Mouse (Mus musculus) MN1 (cell line): ENCODE measurements at regions not wholly inside any gene's neighbourhood (a gene's known extent, or its start where the extent isn't known, plus 50 kb on each side); places are given as distances from the start of the nearest gene placed in this dataset.
A peak's percentile ranks its signal among the peaks of the same experiment; 100 is the strongest.

Experiments
- DNase-seq: peaks from one replicate; pipeline ENCODE4 v3.0.0-alpha.2; 2016; ENCODE audit warnings: low spot score

- no peak for DNase-seq
Observed at GRCm38 (mm10) chr3:81482742-81483141, 446.5 kb downstream of the Pdgfc start.

GRCm38 (mm10) chr3:81483363-81483762 lies 447.1 kb downstream of the Pdgfc start:
- peak; percentile 23 for DNase-seq

- DNase-seq: no peak
Observed at GRCm38 (mm10) chr3:81505316-81505715, 427.1 kb upstream of the Ctso start.

- DNase-seq: no peak
Observed at GRCm38 (mm10) chr3:81508611-81509010, 423.8 kb upstream of the Ctso start.

DNA sequence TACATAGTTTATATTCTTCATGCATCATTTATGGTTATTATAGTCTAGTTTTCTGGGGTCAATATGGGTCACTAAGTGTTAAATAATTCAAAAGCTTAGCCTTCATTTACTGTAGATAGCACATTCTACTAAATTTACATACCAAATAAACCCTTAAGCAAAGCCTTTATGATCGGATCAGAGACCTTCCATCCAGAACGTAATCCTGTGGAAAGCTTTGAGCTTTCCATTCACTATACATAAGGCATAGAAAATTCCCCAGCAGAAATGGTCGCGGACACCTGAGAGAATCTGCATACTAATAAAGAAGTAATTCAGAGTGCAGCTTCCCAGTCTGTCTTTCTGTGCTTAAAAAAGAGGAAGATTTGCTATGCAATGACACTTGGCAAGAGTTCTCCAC lies 410.6 kb upstream of the Ctso start:
- DNase-seq: no peak

DNA sequence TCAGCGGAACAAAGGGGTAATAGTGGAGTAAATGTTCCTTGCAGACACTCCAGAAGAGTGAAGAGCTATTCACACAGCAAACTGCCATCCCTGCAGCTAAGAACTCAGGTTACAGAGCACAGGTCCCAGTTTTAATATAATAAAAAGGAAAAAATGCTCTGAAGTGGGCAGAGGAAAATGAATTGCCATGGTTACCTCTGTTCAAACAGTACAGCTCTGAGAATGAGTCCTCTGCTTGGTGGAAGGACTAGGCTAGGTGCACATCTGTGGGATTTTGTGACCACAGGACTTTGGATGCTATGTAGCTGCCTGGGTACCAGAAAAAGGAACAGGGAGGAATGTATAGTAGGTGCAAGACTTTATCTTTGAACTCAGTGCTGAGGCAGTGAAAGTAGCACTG lies 401.5 kb upstream of the Ctso start:
- no peak for DNase-seq

GRCm38 (mm10) chr3:81535448-81536205 lies 396.8 kb upstream of the Ctso start:
- DNase-seq: no peak

DNA sequence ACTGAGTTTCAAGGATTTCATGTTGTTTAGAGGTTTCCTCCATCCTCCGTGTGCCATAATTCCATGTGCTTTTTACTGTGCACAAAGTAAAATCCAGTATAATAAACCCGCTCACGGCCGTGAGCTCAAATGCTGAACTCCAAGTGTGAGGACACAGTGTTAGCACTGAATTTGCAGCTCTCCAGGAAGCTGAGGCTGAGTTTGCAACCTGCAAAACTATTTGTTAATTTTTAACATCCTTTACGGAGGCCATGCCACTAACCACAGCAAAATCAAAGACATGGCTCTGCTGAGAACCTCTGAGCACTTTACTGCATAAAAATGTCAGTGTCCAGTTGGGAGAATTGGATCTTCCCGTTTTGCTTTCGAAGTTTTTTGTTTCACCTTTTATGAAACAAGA lies 377.6 kb upstream of the Ctso start:
- DNase-seq: no peak

DNA sequence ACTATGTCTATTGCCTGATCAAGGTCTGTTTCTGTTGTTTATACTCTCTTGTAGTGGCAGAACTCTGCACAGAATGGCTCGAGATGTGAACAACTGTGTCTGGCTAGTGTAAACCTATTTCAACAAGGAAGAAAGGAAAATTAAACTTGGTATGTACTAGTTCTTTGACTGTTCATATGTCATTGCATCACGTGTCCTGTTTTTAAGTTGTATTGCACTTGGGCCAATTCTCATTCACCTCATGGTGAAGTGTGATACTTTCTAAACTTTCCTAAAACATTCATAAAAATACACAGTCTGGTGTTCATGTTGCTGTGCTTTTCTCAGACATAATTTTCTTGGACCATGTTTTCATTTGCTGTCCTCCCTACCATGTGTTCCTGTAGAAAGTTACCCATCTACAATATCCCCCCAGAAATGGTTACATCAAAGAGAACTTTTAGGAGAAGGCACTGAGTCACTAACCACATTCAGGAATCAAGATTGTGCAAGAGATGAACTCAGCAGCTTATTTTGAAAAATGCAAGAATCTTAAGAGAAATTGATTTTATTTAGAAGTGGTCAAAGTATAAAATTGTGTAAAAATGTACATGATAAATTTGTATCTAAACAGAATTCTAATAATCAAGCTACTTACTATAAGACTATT lies 369.7 kb upstream of the Ctso start:
- DNase-seq: no peak

GRCm38 (mm10) chr3:81563858-81564756 lies 368.3 kb upstream of the Ctso start:
- no peak for DNase-seq

- no peak for DNase-seq
Observed at GRCm38 (mm10) chr3:81564757-81565063, 367.7 kb upstream of the Ctso start.

GRCm38 (mm10) chr3:81583387-81584027 lies 348.9 kb upstream of the Ctso start:
- no peak for DNase-seq

DNA sequence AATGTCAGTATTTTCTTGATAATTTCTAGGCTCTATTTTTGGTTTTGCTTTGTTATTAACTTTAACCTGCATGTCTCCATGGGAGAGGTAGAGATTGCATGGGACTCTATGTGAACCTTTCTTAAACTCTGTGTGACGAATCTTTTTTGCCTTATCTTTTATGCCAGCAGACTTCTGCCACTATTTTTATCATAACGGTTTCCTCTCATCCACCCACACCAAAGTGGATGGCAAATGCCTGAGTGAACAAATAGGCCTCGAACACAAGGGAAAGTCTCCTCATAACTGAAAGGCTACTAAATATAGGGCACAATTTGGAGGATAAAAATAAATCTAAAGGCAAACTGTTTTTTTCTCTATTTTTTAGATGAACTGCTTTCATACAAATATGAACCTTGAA lies 343.3 kb upstream of the Ctso start:
- no peak for DNase-seq

- DNase-seq: no peak
Observed at GRCm38 (mm10) chr3:81629157-81629556, 303.2 kb upstream of the Ctso start.

GRCm38 (mm10) chr3:81658490-81658889 lies 273.9 kb upstream of the Ctso start:
- no peak for DNase-seq

DNA sequence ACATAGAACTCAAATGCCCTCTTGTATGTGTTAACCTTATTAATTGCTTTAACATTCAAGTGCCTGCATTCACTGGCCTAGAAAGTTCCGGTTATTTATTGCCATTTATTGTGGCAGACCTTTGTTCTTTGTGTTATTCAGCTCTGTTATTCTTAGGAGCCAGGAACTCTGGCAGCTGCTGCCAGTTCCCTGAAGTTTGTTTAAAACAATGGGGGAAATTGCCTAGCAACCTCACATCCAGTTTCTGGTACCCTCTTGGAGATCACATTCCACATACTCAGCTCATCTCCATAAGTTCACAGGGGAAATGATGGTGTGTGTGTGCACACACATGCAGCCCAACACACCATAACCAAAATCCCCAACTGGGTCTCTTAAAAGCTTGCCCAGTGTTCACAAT lies 270.8 kb upstream of the Ctso start:
- DNase-seq: no peak

GRCm38 (mm10) chr3:81666262-81666661 lies 266.1 kb upstream of the Ctso start:
- peak; percentile 65 for DNase-seq

- DNase-seq: peak; percentile 17
Observed at GRCm38 (mm10) chr3:81676570-81676969, 255.8 kb upstream of the Ctso start.

DNA sequence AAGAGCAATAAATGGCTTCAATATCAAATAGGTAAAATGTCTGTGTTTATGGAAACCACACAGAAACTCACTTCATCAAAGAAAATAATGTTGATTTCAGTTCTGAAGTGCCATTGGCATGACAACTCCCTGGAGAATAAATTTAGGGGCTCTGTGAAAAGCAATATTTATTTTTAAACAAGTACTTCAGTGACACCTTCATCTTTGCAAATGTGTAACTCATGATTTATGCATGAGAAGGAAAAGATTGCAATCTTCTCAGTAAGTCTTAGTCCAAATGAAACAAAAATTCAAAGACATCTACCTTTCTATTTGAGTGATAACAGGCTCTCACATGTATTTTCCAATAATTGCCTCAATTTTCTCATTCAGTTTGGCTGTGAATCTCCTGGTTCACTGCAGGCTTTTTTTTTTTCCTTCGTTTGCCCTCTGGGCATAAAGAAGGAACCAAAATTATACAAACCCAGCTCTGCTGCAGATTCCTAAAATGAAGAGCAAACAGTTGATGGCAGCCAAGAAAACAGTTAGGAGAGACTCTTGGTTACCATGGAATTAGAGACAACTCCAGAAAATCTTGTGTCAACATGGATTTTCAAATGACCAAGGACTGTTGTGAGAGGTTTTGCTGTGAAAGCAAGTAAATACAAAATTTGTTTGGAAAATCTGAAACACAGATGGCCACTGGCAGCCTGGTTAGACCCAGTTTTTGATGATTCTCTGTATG lies 230.3 kb upstream of the Ctso start:
- DNase-seq: no peak

DNA sequence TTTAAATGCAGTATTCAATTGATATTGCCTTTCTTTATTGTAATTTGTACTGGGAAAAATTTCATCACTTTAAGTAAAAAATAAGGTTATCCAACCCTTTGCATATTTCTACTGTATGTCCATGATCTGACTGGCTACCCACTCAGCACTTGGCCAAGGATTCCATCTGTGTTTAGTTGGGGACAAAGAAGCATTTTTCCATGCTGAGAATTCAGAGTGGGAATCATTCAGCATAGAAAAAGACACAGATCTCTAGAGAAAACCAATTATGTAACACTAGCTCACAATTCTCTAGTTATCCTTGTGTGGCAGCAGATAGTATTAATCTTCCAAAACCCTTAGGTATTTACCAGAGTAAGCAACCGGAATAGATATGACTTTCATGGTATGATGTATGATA lies 213.5 kb upstream of the Ctso start:
- no peak for DNase-seq

DNA sequence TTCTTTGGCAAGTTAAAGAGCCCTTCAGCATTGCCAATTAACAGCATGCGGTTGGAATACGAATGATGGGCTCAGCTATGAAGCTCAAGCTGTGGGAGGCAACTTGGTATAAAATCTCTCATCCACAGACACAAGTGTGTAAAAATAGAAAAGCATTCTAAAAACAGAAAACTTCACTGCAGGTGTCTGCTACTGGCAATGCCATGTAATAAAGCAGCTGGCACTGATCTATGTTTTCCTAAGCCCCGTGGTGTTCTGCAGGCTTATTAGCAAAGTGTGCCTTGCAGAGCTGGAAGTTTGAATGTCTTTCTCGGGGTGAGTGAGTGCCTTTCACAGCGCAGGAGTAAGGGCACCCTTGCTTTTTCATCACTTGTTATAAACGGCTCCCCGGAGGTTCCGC lies 196.9 kb upstream of the Ctso start:
- DNase-seq: peak; percentile 7

- no peak for DNase-seq
Observed at GRCm38 (mm10) chr3:81736838-81737237, 195.6 kb upstream of the Ctso start.
